Mouse (Mus musculus) c-Kit-positive CD71-negative TER-119-negative erythroid progenitor cells, embryonic 14.5 days (primary cell): ENCODE measurements around the gene Fryl.

ENCODE experiments used
- DNase-seq: peaks from one replicate; pipeline ENCODE4 v3.0.0-alpha.2; 2013; ENCODE audit warnings: low read depth

The Fryl gene

GRCm38 (mm10) chr5:73256352-73257065 is at the start of gene Fryl:
Gene Fryl, minus strand, starts transcription at chr5:73256619.
- peak; percentile 94 for DNase-seq

- no peak for DNase-seq
Measured at GRCm38 (mm10) chr5:73304507-73304906, 48.1 kb upstream of the Fryl start.

- DNase-seq: no peak
Measured at GRCm38 (mm10) chr5:73301601-73302307, 45.3 kb upstream of the Fryl start.

- DNase-seq: no peak
Measured at GRCm38 (mm10) chr5:73295916-73296315, 39.5 kb upstream of the Fryl start.

GRCm38 (mm10) chr5:73295016-73295415 is 38.6 kb upstream of the Fryl start:
- no peak for DNase-seq

- DNase-seq: no peak
Measured at GRCm38 (mm10) chr5:73293458-73293827, 37.0 kb upstream of the Fryl start.

GRCm38 (mm10) chr5:73292502-73293457 is 36.4 kb upstream of the Fryl start, which contains the start of gene Ociad1:
Gene Ociad1, plus strand, starts transcription at chr5:73292784.
- peak; percentile 92 for DNase-seq

GRCm38 (mm10) chr5:73289900-73290299 is 33.5 kb upstream of the Fryl start:
- no peak for DNase-seq

GRCm38 (mm10) chr5:73286603-73287002 is 30.2 kb upstream of the Fryl start:
- DNase-seq: peak; percentile 16

- no peak for DNase-seq
Measured at GRCm38 (mm10) chr5:73285470-73285978, 29.1 kb upstream of the Fryl start.

GRCm38 (mm10) chr5:73284046-73284445 is 27.6 kb upstream of the Fryl start:
- no peak for DNase-seq

GRCm38 (mm10) chr5:73280567-73280850 is 24.1 kb upstream of the Fryl start:
- DNase-seq: no peak

- DNase-seq: no peak
Measured at GRCm38 (mm10) chr5:73279732-73280566, 23.5 kb upstream of the Fryl start.

- DNase-seq: no peak
Measured at GRCm38 (mm10) chr5:73279190-73279589, 22.8 kb upstream of the Fryl start.

- no peak for DNase-seq
Measured at GRCm38 (mm10) chr5:73274941-73275340, 18.5 kb upstream of the Fryl start.

GRCm38 (mm10) chr5:73273171-73273570 is 16.8 kb upstream of the Fryl start:
- no peak for DNase-seq

- DNase-seq: no peak
Measured at GRCm38 (mm10) chr5:73270612-73271011, 14.2 kb upstream of the Fryl start.

GRCm38 (mm10) chr5:73268636-73269213 is 12.3 kb upstream of the Fryl start:
- no peak for DNase-seq

- no peak for DNase-seq
Measured at GRCm38 (mm10) chr5:73265460-73265859, 9.0 kb upstream of the Fryl start.

GRCm38 (mm10) chr5:73264122-73264521 is 7.7 kb upstream of the Fryl start:
- DNase-seq: no peak

- DNase-seq: no peak
Measured at GRCm38 (mm10) chr5:73257723-73258122, 1.3 kb upstream of the Fryl start.
